Mouse (Mus musculus): ENCODE data around the gene Vmn2r53. TPM values are rescaled to one million over a fixed set of nuclear protein-coding genes. Genes with fewer than 3 reads are reported as not detected.
"Not testable (repeated sequence)": the region's sequence is repeated elsewhere in the genome, so short reads cannot be mapped to it uniquely, and the experiment has no call there.

The Vmn2r53 gene
- polyA plus RNA-seq (2012; fragmentation: generic; extraction: Trizol) = not detected

GRCm38 (mm10) chr7:12608688-12609087 lies at the start of gene Vmn2r53:
Gene Vmn2r53 (minus strand): TSS chr7:12608788.
- no peak within 1 kb of the TSS for H3ac ChIP-seq (ENCODE audit: control insufficient read depth, insufficient read length)

DNA sequence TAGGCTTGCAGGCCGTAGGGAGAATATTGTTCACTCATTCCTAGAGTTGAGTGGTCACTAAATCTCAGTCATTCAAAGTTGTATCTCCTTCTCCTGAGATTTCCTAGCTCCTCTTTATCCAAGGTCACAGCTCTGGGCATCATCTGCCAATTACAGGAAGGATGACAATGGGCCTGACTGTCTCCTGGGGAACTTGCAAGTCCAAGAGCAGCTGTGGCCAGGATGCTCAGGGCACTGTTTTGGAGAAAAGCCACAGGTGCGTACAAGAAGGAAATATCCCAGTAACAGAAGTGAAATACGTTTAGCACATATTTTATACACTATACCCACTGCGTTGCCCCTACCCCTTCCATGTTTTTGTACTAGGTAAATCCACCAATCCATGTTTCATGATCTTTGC lies 31.6 kb upstream of the Vmn2r53 start, which contains the start of gene Vmn2r54:
Gene Vmn2r54, minus strand, starts transcription at position 101 of the 400 bp plus-strand sequence.
- H3K36me3 ChIP-seq (ENCODE audit: control insufficient read depth, insufficient read depth); H3K27me3 ChIP-seq (ENCODE audit: control insufficient read depth, insufficient read depth, insufficient read length); H3K4me3 ChIP-seq; H3ac ChIP-seq (ENCODE audit: control insufficient read depth, insufficient read length); H3K79me2 ChIP-seq (ENCODE audit: control insufficient read depth, insufficient read depth); H3K4me2 ChIP-seq (ENCODE audit: low read depth): not testable (repeated sequence)

More at GRCm38 (mm10) chr7:12608688-12609087, at the start of gene Vmn2r53:
- Histone ChIP-seq H3K27me3 (ENCODE audit: control insufficient read depth, insufficient read depth, insufficient read length) (no peaks in the 10 kb centered on the region), H3K4me2 (ENCODE audit: low read depth) (no peak within 1 kb of the TSS), H3K4me3 (no peak within 1 kb of the TSS), H3K36me3 (ENCODE audit: control insufficient read depth, insufficient read depth) (no peaks in the 10 kb centered on the region), H3K79me2 (ENCODE audit: control insufficient read depth, insufficient read depth) (no peaks in the 10 kb centered on the region)
- no peak for TF ChIP-seq TCF3 (IDR thresholded peaks at IDR 0.05; ENCODE audit: insufficient read length, low read depth)
- no peak for TF ChIP-seq MYOG (IDR thresholded peaks at IDR 0.05; ENCODE audit: control insufficient read depth in 1 of 3, insufficient read depth in 1 of 3, insufficient read length in 2 of 3, low read depth in 2 of 3)

Other genes starting within 250 kb of the Vmn2r53 start
- not detected for gene Vmn1r84, start 239.5 kb downstream of the Vmn2r53 start, polyA plus RNA-seq (2012; fragmentation: generic; extraction: Trizol)
- 0.48 TPM for gene Zfp551, start 186.0 kb downstream of the Vmn2r53 start, polyA plus RNA-seq (2012; fragmentation: generic; extraction: Trizol)
- gene Zfp606, start 130.5 kb downstream of the Vmn2r53 start, polyA plus RNA-seq (2012; fragmentation: generic; extraction: Trizol) = 1.5 TPM
- not detected for gene 2900092C05Rik, start 96.3 kb downstream of the Vmn2r53 start, polyA plus RNA-seq (2012; fragmentation: generic; extraction: Trizol)
- not detected for gene Vmn2r54, start 31.5 kb upstream of the Vmn2r53 start, polyA plus RNA-seq (2012; fragmentation: generic; extraction: Trizol)
- gene Vmn2r55, start 76.2 kb upstream of the Vmn2r53 start, polyA plus RNA-seq (2012; fragmentation: generic; extraction: Trizol) = not detected
- not detected for gene Vmn2r56, start 126.2 kb upstream of the Vmn2r53 start, polyA plus RNA-seq (2012; fragmentation: generic; extraction: Trizol)
- gene Zscan18, start 194.8 kb upstream of the Vmn2r53 start, polyA plus RNA-seq (2012; fragmentation: generic; extraction: Trizol) = 0.22 TPM
- gene Zfp329, start 210.1 kb upstream of the Vmn2r53 start, polyA plus RNA-seq (2012; fragmentation: generic; extraction: Trizol) = 1.0 TPM
- gene Zfp110, start 226.0 kb upstream of the Vmn2r53 start, polyA plus RNA-seq (2012; fragmentation: generic; extraction: Trizol) = 11.4 TPM